Mouse (Mus musculus) left cerebral cortex, postnatal 36 days (tissue): Measurements from ENCODE around the gene Pdcd11. TPM values are rescaled to one million over a fixed set of nuclear protein-coding genes. Genes with fewer than 3 reads are reported as not detected.
"Not testable (repeated sequence)": the region's sequence is repeated elsewhere in the genome, so short reads cannot be mapped to it uniquely, and the experiment has no call there.

Experiments
- DNase-seq, 2 experiments: peaks; one replicate each; pipeline ENCODE4 v3.0.0; 2021 to 2022; ENCODE audit warnings: low spot score in 2 of 2, mixed read lengths in 1 of 2
- intact Hi-C: fragments of 180-260 bp; cut with DNase I; formaldehyde crosslinking; loops from one replicate; pipeline ENCODE4 v1.15.1; 2025
- total RNA-seq, 2 experiments: library from RNA; stranded (reverse); gene quantifications; 2 replicates each; pipeline ENCODE4 v1.2.3; 2021

The Pdcd11 gene
- total RNA-seq, 2 experiments from 2014 or later: 12.5 to 16.2 TPM

- DNase-seq: no peak
- intact Hi-C loops: no loop called here
Measured at GRCm38 (mm10) chr19:47118634-47119033, 28.1 kb downstream of the Pdcd11 start.

GRCm38 (mm10) chr19:47121054-47121453, 30.5 kb downstream of the Pdcd11 start:
- DNase-seq: no peak

GRCm38 (mm10) chr19:47122802-47123201, 32.2 kb downstream of the Pdcd11 start:
- DNase-seq: no peak
- intact Hi-C loops: no loop called here

More at GRCm38 (mm10) chr19:47121054-47121453, 30.5 kb downstream of the Pdcd11 start:
- intact Hi-C loops: loop anchor here (2.0 kb wide), 1 partner anchor 48 kb away; no protein-coding TSS in a partner anchor

- intact Hi-C loops: no loop called here
- DNase-seq: peak in 1 of 2 experiments; percentile 47
Measured at GRCm38 (mm10) chr19:47128164-47128563, 37.6 kb downstream of the Pdcd11 start.

GRCm38 (mm10) chr19:47128835-47129234, 38.3 kb downstream of the Pdcd11 start:
- intact Hi-C loops: no loop called here
- no peak for DNase-seq

GRCm38 (mm10) chr19:47130551-47131125, 40.1 kb downstream of the Pdcd11 start:
- intact Hi-C loops: no loop called here
- no peak for DNase-seq

- peak in 1 of 2 experiments; percentile 54 for DNase-seq
- intact Hi-C loops: no loop called here
Measured at GRCm38 (mm10) chr19:47133161-47133560, 42.6 kb downstream of the Pdcd11 start.

- intact Hi-C loops: no loop called here
- no peak for DNase-seq
Measured at GRCm38 (mm10) chr19:47135568-47135967, 45.0 kb downstream of the Pdcd11 start.

GRCm38 (mm10) chr19:47136170-47136569, 45.6 kb downstream of the Pdcd11 start:
- intact Hi-C loops: loop anchor here (2.0 kb wide), 1 partner anchor 25 kb away; no protein-coding TSS in a partner anchor
- no peak for DNase-seq

GRCm38 (mm10) chr19:47137051-47137581, 46.5 kb downstream of the Pdcd11 start:
- intact Hi-C loops: loop anchor here (2.0 kb wide), 1 partner anchor 24 kb away; no protein-coding TSS in a partner anchor
- peak; percentile 49 to 70 for DNase-seq

GRCm38 (mm10) chr19:47137771-47138421, 47.3 kb downstream of the Pdcd11 start, which contains the start of gene Calhm2:
TSS of gene Calhm2 (minus strand) at chr19:47138294.
- DNase-seq: peak; percentile 70 to 72
- intact Hi-C loops: loop anchor here (2.0 kb wide), 1 partner anchor 23 kb away; no protein-coding TSS in a partner anchor

GRCm38 (mm10) chr19:47139611-47140010, 49.0 kb downstream of the Pdcd11 start:
- intact Hi-C loops: not testable (repeated sequence)

GRCm38 (mm10) chr19:47142438-47142837, 51.9 kb downstream of the Pdcd11 start:
- intact Hi-C loops: no loop called here
- DNase-seq: no peak

More at GRCm38 (mm10) chr19:47139611-47140010, 49.0 kb downstream of the Pdcd11 start:
- not testable (repeated sequence) for DNase-seq

GRCm38 (mm10) chr19:47144154-47144553, 53.6 kb downstream of the Pdcd11 start, which contains the start of gene Calhm1:
TSS of gene Calhm1 (minus strand) at chr19:47144254.
- no peak for DNase-seq
- intact Hi-C loops: no loop called here

- intact Hi-C loops: no loop called here
Measured at GRCm38 (mm10) chr19:47148267-47148847, 57.8 kb downstream of the Pdcd11 start.

GRCm38 (mm10) chr19:47149854-47150253, 59.3 kb downstream of the Pdcd11 start:
- intact Hi-C loops: no loop called here
- no peak for DNase-seq

More at GRCm38 (mm10) chr19:47148267-47148847, 57.8 kb downstream of the Pdcd11 start:
- no peak for DNase-seq

- peak; percentile 37 to 45 for DNase-seq
- intact Hi-C loops: no loop called here
Measured at GRCm38 (mm10) chr19:47151332-47152061, 60.9 kb downstream of the Pdcd11 start.

GRCm38 (mm10) chr19:47152062-47152369, 61.4 kb downstream of the Pdcd11 start:
- no peak for DNase-seq
- intact Hi-C loops: no loop called here

- intact Hi-C loops: no loop called here
- no peak for DNase-seq
Measured at GRCm38 (mm10) chr19:47153767-47154166, 63.2 kb downstream of the Pdcd11 start.

GRCm38 (mm10) chr19:47157664-47158063, 67.1 kb downstream of the Pdcd11 start, which contains the start of gene Calhm3:
TSS of gene Calhm3 (minus strand) at chr19:47157764.
- DNase-seq: no peak
- intact Hi-C loops: no loop called here
